Mouse (Mus musculus): ENCODE data around the gene Pfkfb4. TPM values are rescaled to one million over a fixed set of nuclear protein-coding genes. Genes with fewer than 3 reads are reported as not detected.

Gene Pfkfb4
- polyA plus RNA-seq, 1 experiment from 2014 or later = 15.1 TPM

DNA sequence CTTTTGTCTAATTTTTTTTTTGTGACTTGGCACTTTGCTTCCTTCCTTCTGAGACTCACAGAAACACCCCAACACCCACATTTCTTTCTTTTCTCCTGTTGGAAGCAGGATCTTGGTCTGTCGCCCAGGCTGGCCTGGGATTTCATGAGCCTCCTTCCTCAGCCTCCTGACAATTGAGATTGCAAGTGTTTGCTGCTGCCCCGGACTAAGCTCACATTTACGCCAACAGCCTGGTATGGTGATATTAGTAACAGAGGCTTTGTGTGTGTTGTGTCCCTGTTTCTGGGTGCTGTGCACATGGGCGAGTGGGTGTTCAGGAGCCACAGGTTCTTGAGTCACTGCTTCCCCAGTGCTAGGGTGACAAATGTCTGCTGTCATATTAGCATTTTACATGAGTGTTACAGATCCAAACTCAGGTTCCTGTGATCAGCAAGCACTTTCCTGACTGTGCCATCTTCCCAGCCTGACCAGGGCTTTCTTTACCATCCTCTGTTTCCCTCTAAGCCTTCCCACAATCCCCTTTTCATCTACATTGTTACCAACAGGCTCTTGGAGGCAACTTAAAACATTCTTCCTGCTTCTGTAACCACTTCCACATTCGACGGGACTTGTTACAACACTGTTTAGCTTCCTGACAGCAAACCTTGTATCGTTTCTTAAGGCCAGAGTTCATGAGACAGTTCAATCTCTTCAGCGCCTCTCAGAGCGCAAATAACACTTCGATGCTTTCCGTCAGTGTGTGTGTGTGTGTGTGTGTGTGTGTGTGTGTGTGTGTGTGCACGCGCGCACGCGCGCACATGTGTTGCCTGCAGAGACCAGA is 31.5 kb downstream of the Pfkfb4 start:
- Histone ChIP-seq H3K4me2 (ENCODE audit: low read depth, low read length) (no peak overlapping the region), H3K27ac (ENCODE audit: low read length) (no peak overlapping the region)

GRCm38 (mm10) chr9:109027521-109027920 is 35.9 kb downstream of the Pfkfb4 start:
- Histone ChIP-seq H3K4me3 (ENCODE audit: low read length) (no peak overlapping the region), H3K9me3 (ENCODE audit: control insufficient read depth, low read length) (no peaks in the 10 kb centered on the region), H3K9ac (ENCODE audit: low read depth, low read length) (no peak overlapping the region), H3K27me3 (replicated peaks; ENCODE audit: control insufficient read depth, insufficient read depth, low read length) (no peaks in the 10 kb centered on the region), H3K36me3 (ENCODE audit: control insufficient read depth, insufficient read depth, low read length) (no peaks in the 10 kb centered on the region), H3K27ac (ENCODE audit: low read length) (no peak overlapping the region), H3K4me2 (ENCODE audit: low read depth, low read length) (no peak overlapping the region), H3K4me1 (ENCODE audit: control insufficient read depth, insufficient read depth, low read length) (peaks cover 12% of the 10 kb centered on the region; the same call in 1 of the 2 replicates)
- 69% methylated on average over 8 of the region's 8 CpGs for WGBS
- no peak for ATAC-seq

More for the DNA sequence above, 31.5 kb downstream of the Pfkfb4 start:
- Histone ChIP-seq H3K27me3 (replicated peaks; ENCODE audit: control insufficient read depth, insufficient read depth, low read length) (no peaks in the 10 kb centered on the region), H3K9ac (ENCODE audit: low read depth, low read length) (no peak overlapping the region), H3K4me1 (ENCODE audit: control insufficient read depth, insufficient read depth, low read length) (no peaks in the 10 kb centered on the region), H3K4me3 (ENCODE audit: low read length) (no peak overlapping the region), H3K9me3 (ENCODE audit: control insufficient read depth, low read length) (no peaks in the 10 kb centered on the region), H3K36me3 (ENCODE audit: control insufficient read depth, insufficient read depth, low read length) (no peaks in the 10 kb centered on the region)
- ATAC-seq = no peak
- 85% methylated on average over 17 of the region's 17 CpGs for WGBS

GRCm38 (mm10) chr9:109028421-109028820 is 36.8 kb downstream of the Pfkfb4 start:
- H3K27ac ChIP-seq (ENCODE audit: low read length) = no peak overlapping the region
- no peak for ATAC-seq
- no peaks in the 10 kb centered on the region for H3K36me3 ChIP-seq (ENCODE audit: control insufficient read depth, insufficient read depth, low read length)
- H3K9me3 ChIP-seq (ENCODE audit: control insufficient read depth, low read length) = no peaks in the 10 kb centered on the region
- no peak overlapping the region for H3K9ac ChIP-seq (ENCODE audit: low read depth, low read length)
- H3K4me3 ChIP-seq (ENCODE audit: low read length) = no peak overlapping the region
- peaks cover 12% of the 10 kb centered on the region; the same call in 1 of the 2 replicates for H3K4me1 ChIP-seq (ENCODE audit: control insufficient read depth, insufficient read depth, low read length)
- H3K4me2 ChIP-seq (ENCODE audit: low read depth, low read length) = no peak overlapping the region
- H3K27me3 ChIP-seq (replicated peaks; ENCODE audit: control insufficient read depth, insufficient read depth, low read length) = no peaks in the 10 kb centered on the region
- 81% methylated on average over 3 of the region's 3 CpGs for WGBS

GRCm38 (mm10) chr9:109028919-109029318 is 37.3 kb downstream of the Pfkfb4 start:
- Histone ChIP-seq H3K4me3 (ENCODE audit: low read length) (no peak overlapping the region), H3K4me2 (ENCODE audit: low read depth, low read length) (no peak overlapping the region), H3K27me3 (replicated peaks; ENCODE audit: control insufficient read depth, insufficient read depth, low read length) (no peaks in the 10 kb centered on the region), H3K9ac (ENCODE audit: low read depth, low read length) (no peak overlapping the region), H3K27ac (ENCODE audit: low read length) (0 out of 2 replicates have a peak overlapping the region, but pooled peaks have one; percentile 21), H3K36me3 (ENCODE audit: control insufficient read depth, insufficient read depth, low read length) (no peaks in the 10 kb centered on the region), H3K9me3 (ENCODE audit: control insufficient read depth, low read length) (no peaks in the 10 kb centered on the region), H3K4me1 (ENCODE audit: control insufficient read depth, insufficient read depth, low read length) (peaks cover 12% of the 10 kb centered on the region; the same call in 1 of the 2 replicates)
- 67% methylated on average over 5 of the region's 5 CpGs for WGBS
- ATAC-seq = peak; percentile 73

GRCm38 (mm10) chr9:109030312-109030711 is 38.7 kb downstream of the Pfkfb4 start:
- no peak overlapping the region for H3K4me2 ChIP-seq (ENCODE audit: low read depth, low read length)
- no peaks in the 10 kb centered on the region for H3K9me3 ChIP-seq (ENCODE audit: control insufficient read depth, low read length)
- no peak overlapping the region for H3K9ac ChIP-seq (ENCODE audit: low read depth, low read length)
- H3K4me3 ChIP-seq (ENCODE audit: low read length) = no peak overlapping the region
- H3K27ac ChIP-seq (ENCODE audit: low read length) = no peak overlapping the region
- WGBS = 65% methylated on average over 3 of the region's 3 CpGs
- peaks cover 12% of the 10 kb centered on the region; the same call in 1 of the 2 replicates for H3K4me1 ChIP-seq (ENCODE audit: control insufficient read depth, insufficient read depth, low read length)
- no peak for ATAC-seq
- no peaks in the 10 kb centered on the region for H3K27me3 ChIP-seq (replicated peaks; ENCODE audit: control insufficient read depth, insufficient read depth, low read length)
- H3K36me3 ChIP-seq (ENCODE audit: control insufficient read depth, insufficient read depth, low read length) = no peaks in the 10 kb centered on the region

DNA sequence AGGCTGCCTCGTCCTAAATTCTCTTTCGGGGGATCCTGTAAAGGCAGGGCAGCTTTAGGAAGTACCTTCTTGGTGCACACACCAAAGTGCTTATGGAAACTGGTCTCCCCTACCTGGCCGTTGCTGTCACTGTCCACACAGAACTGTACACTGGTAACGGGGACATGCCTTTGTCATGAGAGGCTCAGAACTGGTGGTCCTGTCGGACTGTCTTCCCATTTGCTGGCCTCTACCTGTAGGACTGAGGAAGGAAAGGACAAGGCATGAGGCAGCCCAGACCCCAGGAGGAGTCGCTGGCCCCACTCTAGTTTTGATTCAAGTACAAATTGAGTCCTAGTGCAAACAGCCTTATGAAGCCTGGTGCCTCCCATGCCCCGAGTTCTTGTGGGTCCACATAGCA is 39.4 kb downstream of the Pfkfb4 start:
- 93% methylated on average over 7 of the region's 7 CpGs for WGBS
- Histone ChIP-seq H3K4me3 (ENCODE audit: low read length) (no peak overlapping the region), H3K27ac (ENCODE audit: low read length) (no peak overlapping the region)

DNA sequence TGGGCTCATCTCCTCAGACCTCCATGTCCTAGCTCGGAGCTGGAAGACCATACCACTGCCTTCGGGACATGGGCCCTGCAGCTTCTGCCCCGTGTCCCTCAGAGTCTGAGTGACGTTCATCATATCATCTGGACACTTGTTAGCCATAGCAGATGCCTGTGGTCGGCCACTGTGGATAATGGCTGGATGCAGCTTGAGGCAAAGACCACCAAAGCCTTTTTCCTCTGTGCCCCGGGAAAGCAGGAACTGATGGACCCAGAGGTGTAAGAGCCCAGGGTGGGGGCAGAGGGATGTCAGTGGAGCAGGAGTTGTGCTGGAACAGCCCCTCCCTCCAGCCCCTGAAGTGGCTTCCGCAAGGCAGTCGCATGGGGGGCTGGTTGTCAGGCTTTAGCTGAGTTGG is 40.1 kb downstream of the Pfkfb4 start:
- Histone ChIP-seq H3K9me3 (ENCODE audit: control insufficient read depth, low read length) (no peaks in the 10 kb centered on the region), H3K27ac (ENCODE audit: low read length) (no peak overlapping the region), H3K4me1 (ENCODE audit: control insufficient read depth, insufficient read depth, low read length) (peaks cover 12% of the 10 kb centered on the region; the same call in 1 of the 2 replicates), H3K4me3 (ENCODE audit: low read length) (no peak overlapping the region), H3K9ac (ENCODE audit: low read depth, low read length) (no peak overlapping the region), H3K27me3 (replicated peaks; ENCODE audit: control insufficient read depth, insufficient read depth, low read length) (no peaks in the 10 kb centered on the region), H3K4me2 (ENCODE audit: low read depth, low read length) (no peak overlapping the region), H3K36me3 (ENCODE audit: control insufficient read depth, insufficient read depth, low read length) (no peaks in the 10 kb centered on the region)
- WGBS = 86% methylated on average over 8 of the region's 8 CpGs
- no peak for ATAC-seq

More for the DNA sequence above, 39.4 kb downstream of the Pfkfb4 start:
- ATAC-seq = no peak
- Histone ChIP-seq H3K4me2 (ENCODE audit: low read depth, low read length) (no peak overlapping the region), H3K9ac (ENCODE audit: low read depth, low read length) (no peak overlapping the region), H3K27me3 (replicated peaks; ENCODE audit: control insufficient read depth, insufficient read depth, low read length) (no peaks in the 10 kb centered on the region), H3K9me3 (ENCODE audit: control insufficient read depth, low read length) (no peaks in the 10 kb centered on the region), H3K4me1 (ENCODE audit: control insufficient read depth, insufficient read depth, low read length) (peaks cover 12% of the 10 kb centered on the region; the same call in 1 of the 2 replicates), H3K36me3 (ENCODE audit: control insufficient read depth, insufficient read depth, low read length) (no peaks in the 10 kb centered on the region)

DNA sequence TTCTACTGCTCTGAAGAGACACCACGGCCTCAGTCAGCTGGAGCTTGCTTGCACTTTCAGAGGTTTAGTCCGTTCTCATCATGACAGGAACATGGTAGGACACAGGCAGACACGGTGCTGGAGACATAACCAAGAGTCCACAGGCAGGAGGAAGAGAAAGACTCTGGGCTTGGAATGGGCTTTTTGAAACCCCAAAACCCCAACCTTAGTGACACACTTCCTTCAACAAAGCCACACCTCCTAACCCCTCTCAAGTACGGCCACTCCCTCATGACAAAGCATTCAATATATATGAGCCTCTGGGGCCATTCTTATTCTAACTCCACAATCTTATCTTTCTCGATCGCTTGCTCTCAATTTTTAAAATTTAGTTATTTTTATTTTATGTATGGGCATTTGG is 40.9 kb downstream of the Pfkfb4 start:
- ATAC-seq = no peak
- WGBS = 80% methylated on average over 6 of the region's 6 CpGs
- Histone ChIP-seq H3K4me2 (ENCODE audit: low read depth, low read length) (no peak overlapping the region), H3K9me3 (ENCODE audit: control insufficient read depth, low read length) (no peaks in the 10 kb centered on the region), H3K9ac (ENCODE audit: low read depth, low read length) (no peak overlapping the region), H3K4me1 (ENCODE audit: control insufficient read depth, insufficient read depth, low read length) (peaks cover 12% of the 10 kb centered on the region; the same call in 1 of the 2 replicates), H3K4me3 (ENCODE audit: low read length) (no peak overlapping the region), H3K27me3 (replicated peaks; ENCODE audit: control insufficient read depth, insufficient read depth, low read length) (no peaks in the 10 kb centered on the region), H3K27ac (ENCODE audit: low read length) (no peak overlapping the region), H3K36me3 (ENCODE audit: control insufficient read depth, insufficient read depth, low read length) (no peaks in the 10 kb centered on the region)

DNA sequence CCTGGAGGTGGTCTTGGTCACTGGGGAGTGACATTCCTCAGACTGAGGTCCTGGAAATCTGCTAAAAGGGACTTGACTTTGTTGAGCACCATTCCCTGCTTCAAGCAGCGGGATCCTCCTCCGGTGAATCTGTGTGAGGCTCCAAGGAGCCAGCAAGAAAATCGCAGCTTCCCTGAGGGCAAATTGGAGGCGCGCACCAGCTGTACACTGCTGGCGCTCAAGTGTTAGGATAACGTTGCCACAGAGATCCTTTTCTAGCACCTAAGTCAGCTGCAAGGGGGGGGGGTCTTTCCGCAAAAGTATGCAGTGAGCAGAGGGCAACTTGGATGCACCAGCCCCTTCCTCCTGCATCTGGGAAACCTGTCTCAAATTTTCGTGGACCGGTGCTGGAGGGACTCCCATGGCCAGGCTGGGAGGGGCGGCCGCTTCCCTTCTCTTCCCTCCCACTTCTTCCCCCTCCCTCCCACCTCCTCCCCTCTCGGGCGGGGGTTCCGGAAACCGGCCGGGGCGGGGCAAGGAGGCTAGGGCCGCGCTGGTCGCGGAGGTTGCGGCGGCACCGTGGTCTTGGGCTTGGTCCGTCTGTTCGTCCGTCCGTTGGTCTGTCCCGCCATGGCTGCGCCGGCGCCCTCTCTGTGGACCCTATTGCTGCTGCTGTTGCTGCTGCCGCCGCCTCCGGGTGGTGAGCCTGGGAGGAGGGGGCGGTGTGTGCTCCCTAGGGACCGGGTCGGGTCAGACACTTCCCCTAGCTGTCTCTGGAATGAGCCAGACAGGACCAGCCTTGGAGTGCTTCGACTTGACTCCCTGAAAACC is 46.7 kb downstream of the Pfkfb4 start, which contains the start of gene Shisa5:
Gene Shisa5 (plus strand): TSS at position 480 of the 810 bp plus-strand sequence.
- ATAC-seq = peak; percentile 82
- H3K4me3 ChIP-seq (ENCODE audit: low read length) = peak within 1 kb of the TSS; percentile 84
- H3K27ac ChIP-seq (ENCODE audit: low read length) = peak within 1 kb of the TSS; percentile 93
- H3K36me3 ChIP-seq (ENCODE audit: control insufficient read depth, insufficient read depth, low read length) = no peaks in the 10 kb centered on the region
- H3K4me2 ChIP-seq (ENCODE audit: low read depth, low read length) = peak within 1 kb of the TSS; percentile 74
- H3K9ac ChIP-seq (ENCODE audit: low read depth, low read length) = peak within 1 kb of the TSS; percentile 92
- H3K9me3 ChIP-seq (ENCODE audit: control insufficient read depth, low read length) = no peaks in the 10 kb centered on the region
- under 1% methylated on average over 40 of the region's 40 CpGs for WGBS
- H3K27me3 ChIP-seq (replicated peaks; ENCODE audit: control insufficient read depth, insufficient read depth, low read length) = no peaks in the 10 kb centered on the region
- peaks cover 30% of the 10 kb centered on the region for H3K4me1 ChIP-seq (ENCODE audit: control insufficient read depth, insufficient read depth, low read length)
